Mouse (Mus musculus) ES-CJ7 (cell line): Measurements from ENCODE around the gene Oosp2.

Experiments
- DNase-seq: peaks from one replicate; pipeline ENCODE4 v3.0.0; 2011; ENCODE audit warnings: low read depth, low spot score

Gene Oosp2

GRCm38 (mm10) chr19:11660459-11660858, at the start of gene Oosp2:
TSS of gene Oosp2 (minus strand) at chr19:11660559.
- no peak for DNase-seq

GRCm38 (mm10) chr19:11698342-11698741, 38.0 kb upstream of the Oosp2 start:
- no peak for DNase-seq

- DNase-seq, result no peak
These were observed 36.4 kb upstream of the Oosp2 start, which contains the start of gene Oosp3 for GRCm38 (mm10) chr19:11696755-11697154. TSS of gene Oosp3 (plus strand) at chr19:11697055.

- no peak for DNase-seq
These were observed 31.1 kb upstream of the Oosp2 start for GRCm38 (mm10) chr19:11691454-11691853.

- no peak for DNase-seq
These were observed 30.5 kb upstream of the Oosp2 start, which contains the start of gene Oosp1 for GRCm38 (mm10) chr19:11690839-11691238. TSS of gene Oosp1 (minus strand) at chr19:11691150.

GRCm38 (mm10) chr19:11661562-11661961, 1.2 kb upstream of the Oosp2 start:
- DNase-seq, result no peak

GRCm38 (mm10) chr19:11659142-11659541, 1.2 kb downstream of the Oosp2 start:
- DNase-seq, result no peak

- DNase-seq, result no peak
These were observed 10.8 kb downstream of the Oosp2 start for GRCm38 (mm10) chr19:11649564-11649963.

- DNase-seq, result no peak
These were observed 14.2 kb downstream of the Oosp2 start for GRCm38 (mm10) chr19:11646166-11646565.

- no peak for DNase-seq
These were observed 19.6 kb downstream of the Oosp2 start, which contains the start of gene Ms4a3 for GRCm38 (mm10) chr19:11640732-11641131. TSS of gene Ms4a3 (minus strand) at chr19:11640851.

GRCm38 (mm10) chr19:11639038-11639437, 21.3 kb downstream of the Oosp2 start:
- no peak for DNase-seq

- no peak for DNase-seq
These were observed 24.8 kb downstream of the Oosp2 start for GRCm38 (mm10) chr19:11635572-11635971.

- DNase-seq, result no peak
These were observed 26.0 kb downstream of the Oosp2 start for GRCm38 (mm10) chr19:11634330-11634729.

GRCm38 (mm10) chr19:11633732-11634131, 26.6 kb downstream of the Oosp2 start:
- DNase-seq, result no peak

- no peak for DNase-seq
These were observed 35.1 kb downstream of the Oosp2 start for GRCm38 (mm10) chr19:11625231-11625630.

- no peak for DNase-seq
These were observed 35.6 kb downstream of the Oosp2 start for GRCm38 (mm10) chr19:11624800-11625199.

GRCm38 (mm10) chr19:11623551-11623950, 36.8 kb downstream of the Oosp2 start, which contains the start of gene Ms4a2:
TSS of gene Ms4a2 (minus strand) at chr19:11623719.
- no peak for DNase-seq

- DNase-seq, result no peak
These were observed 42.4 kb downstream of the Oosp2 start for GRCm38 (mm10) chr19:11617983-11618382.

- no peak for DNase-seq
These were observed 45.6 kb downstream of the Oosp2 start for GRCm38 (mm10) chr19:11614805-11615204.

GRCm38 (mm10) chr19:11613776-11614443, 46.4 kb downstream of the Oosp2 start:
- no peak for DNase-seq

- DNase-seq, result no peak
These were observed 47.3 kb downstream of the Oosp2 start for GRCm38 (mm10) chr19:11613084-11613483.

GRCm38 (mm10) chr19:11612293-11612692, 48.1 kb downstream of the Oosp2 start:
- DNase-seq, result no peak

- DNase-seq, result peak; percentile 82
These were observed 48.8 kb downstream of the Oosp2 start for GRCm38 (mm10) chr19:11611541-11611945.
